Mouse (Mus musculus): Measurements from ENCODE around the gene Adarb1.
"Not testable (repeated sequence)": the region's sequence is repeated elsewhere in the genome, so short reads cannot be mapped to it uniquely, and the experiment has no call there.

The Adarb1 gene

GRCm38 (mm10) chr10:77314711-77315266, 103.3 kb downstream of the Adarb1 start:
- DNase-seq (ENCODE audit: low spot score) = no peak

GRCm38 (mm10) chr10:77308978-77309377, 109.1 kb downstream of the Adarb1 start:
- no peak for DNase-seq (ENCODE audit: low spot score)

- no peak for DNase-seq (ENCODE audit: low spot score)
Observed at GRCm38 (mm10) chr10:77305766-77306165, 112.3 kb downstream of the Adarb1 start.

- no peak for DNase-seq (ENCODE audit: low spot score)
Observed at GRCm38 (mm10) chr10:77304840-77305533, 113.1 kb downstream of the Adarb1 start.

- no peak for DNase-seq (ENCODE audit: low spot score)
Observed at GRCm38 (mm10) chr10:77304362-77304761, 113.7 kb downstream of the Adarb1 start.

GRCm38 (mm10) chr10:77300934-77301297, 117.2 kb downstream of the Adarb1 start:
- no peak for DNase-seq (ENCODE audit: low spot score)

GRCm38 (mm10) chr10:77300237-77300933, 117.7 kb downstream of the Adarb1 start:
- no peak for DNase-seq (ENCODE audit: low spot score)

GRCm38 (mm10) chr10:77299194-77299593, 118.9 kb downstream of the Adarb1 start:
- no peak for DNase-seq (ENCODE audit: low spot score)

GRCm38 (mm10) chr10:77298621-77299020, 119.4 kb downstream of the Adarb1 start:
- no peak for DNase-seq (ENCODE audit: low spot score)

- no peak for DNase-seq (ENCODE audit: low spot score)
Observed at GRCm38 (mm10) chr10:77294691-77295090, 123.4 kb downstream of the Adarb1 start.

GRCm38 (mm10) chr10:77290624-77291366, 127.3 kb downstream of the Adarb1 start:
- no peak for DNase-seq (ENCODE audit: low spot score)

- DNase-seq (ENCODE audit: low spot score) = no peak
Observed at GRCm38 (mm10) chr10:77289559-77289958, 128.5 kb downstream of the Adarb1 start.

- no peak for DNase-seq (ENCODE audit: low spot score)
Observed at GRCm38 (mm10) chr10:77288639-77289195, 129.4 kb downstream of the Adarb1 start.

GRCm38 (mm10) chr10:77287626-77288025, 130.4 kb downstream of the Adarb1 start:
- no peak for DNase-seq (ENCODE audit: low spot score)

GRCm38 (mm10) chr10:77284832-77285231, 133.2 kb downstream of the Adarb1 start:
- no peak for DNase-seq (ENCODE audit: low spot score)

- peak; percentile 42 for DNase-seq (ENCODE audit: low spot score)
Observed at GRCm38 (mm10) chr10:77282822-77283221, 135.2 kb downstream of the Adarb1 start.

GRCm38 (mm10) chr10:77282085-77282484, 136.0 kb downstream of the Adarb1 start:
- not testable (repeated sequence) for DNase-seq (ENCODE audit: low spot score)

GRCm38 (mm10) chr10:77273798-77274197, 144.3 kb downstream of the Adarb1 start:
- no peak for DNase-seq (ENCODE audit: low spot score)

GRCm38 (mm10) chr10:77272980-77273730, 144.9 kb downstream of the Adarb1 start:
- no peak for DNase-seq (ENCODE audit: low spot score)

- DNase-seq (ENCODE audit: low spot score) = no peak
Observed at GRCm38 (mm10) chr10:77269129-77269528, 148.9 kb downstream of the Adarb1 start.

GRCm38 (mm10) chr10:77267027-77267426, 151.0 kb downstream of the Adarb1 start:
- no peak for DNase-seq (ENCODE audit: low spot score)

GRCm38 (mm10) chr10:77266281-77266680, 151.8 kb downstream of the Adarb1 start:
- DNase-seq (ENCODE audit: low spot score) = no peak

Data from left cerebral cortex, adult 11 months (tissue).